Mouse (Mus musculus): ENCODE results near the gene Ifi203. TPM values are rescaled to one million over a fixed set of nuclear protein-coding genes. Genes with fewer than 3 reads are reported as not detected.
"Not testable (repeated sequence)": the region's sequence is repeated elsewhere in the genome, so short reads cannot be mapped to it uniquely, and the experiment has no call there.

Ifi203 gene
- polyA plus RNA-seq, 1 experiment from 2014 or later = 0.66 TPM

DNA sequence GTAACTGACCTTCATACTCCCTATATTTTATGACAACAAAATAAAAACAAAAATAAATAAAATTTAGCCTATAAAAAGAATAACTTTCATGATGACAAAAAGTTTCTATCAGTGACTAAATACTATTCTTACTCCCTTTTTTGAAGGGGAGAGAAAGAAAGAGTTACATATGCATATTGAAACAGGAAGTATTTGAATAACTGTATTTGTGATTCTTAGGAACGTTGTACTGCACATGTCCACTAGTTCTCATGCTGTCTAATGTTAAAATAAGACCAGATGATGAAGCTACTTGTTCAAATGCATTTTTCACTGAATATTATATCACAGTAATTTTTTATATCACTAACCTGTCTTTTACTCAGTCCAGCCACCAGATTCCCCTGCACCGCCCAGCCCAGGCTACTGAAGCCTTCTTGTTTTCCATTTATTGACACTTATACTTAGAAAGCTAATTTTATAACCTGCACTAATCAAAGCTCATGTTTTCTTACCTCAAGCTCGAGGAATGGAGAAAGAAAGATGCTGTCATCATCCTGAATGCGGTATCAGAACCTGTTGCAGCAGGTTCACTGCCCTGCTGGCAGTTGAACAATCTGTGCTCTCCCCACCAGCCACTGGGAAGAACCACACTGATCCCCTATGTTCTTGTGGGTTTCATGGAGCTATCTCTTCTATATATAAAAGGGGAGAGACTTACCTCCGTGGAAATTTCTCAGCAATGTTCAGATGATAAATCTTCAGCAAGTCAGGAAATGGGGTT lies 63.1 kb downstream of the Ifi203 start:
- not testable (repeated sequence) for H3K36me3 ChIP-seq; H3K4me3 ChIP-seq; H3K4me1 ChIP-seq; ATAC-seq (ENCODE audit: low FRiP score, low read depth); H3K27me3 ChIP-seq (replicated peaks); H3K27ac ChIP-seq; H3K9ac ChIP-seq; H3K4me2 ChIP-seq (replicated peaks); H3K9me3 ChIP-seq
- WGBS = 81% methylated on average over 5 of the region's 5 CpGs

DNA sequence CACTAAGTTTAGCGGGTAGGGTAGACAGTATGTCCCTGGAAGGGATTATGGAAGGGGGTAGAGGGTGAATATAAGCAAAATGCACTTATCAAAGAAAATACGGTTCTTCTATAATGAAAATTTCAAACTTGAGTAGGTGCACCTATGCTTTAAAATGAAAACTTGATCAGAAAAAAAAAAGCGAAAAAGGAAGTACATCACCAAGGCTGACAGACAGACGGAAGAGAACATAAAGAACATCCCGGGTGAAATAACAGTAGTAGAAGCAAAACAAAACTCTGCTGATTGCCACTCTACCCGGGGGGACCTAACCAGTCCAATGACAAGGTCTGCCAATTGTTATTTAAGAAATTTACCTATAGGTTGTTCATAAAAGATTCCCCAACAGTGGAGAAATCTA lies 64.2 kb downstream of the Ifi203 start:
- WGBS = 89% methylated on average over 6 of the region's 6 CpGs
- not testable (repeated sequence) for ATAC-seq (ENCODE audit: low FRiP score, low read depth); H3K4me2 ChIP-seq (replicated peaks)

DNA sequence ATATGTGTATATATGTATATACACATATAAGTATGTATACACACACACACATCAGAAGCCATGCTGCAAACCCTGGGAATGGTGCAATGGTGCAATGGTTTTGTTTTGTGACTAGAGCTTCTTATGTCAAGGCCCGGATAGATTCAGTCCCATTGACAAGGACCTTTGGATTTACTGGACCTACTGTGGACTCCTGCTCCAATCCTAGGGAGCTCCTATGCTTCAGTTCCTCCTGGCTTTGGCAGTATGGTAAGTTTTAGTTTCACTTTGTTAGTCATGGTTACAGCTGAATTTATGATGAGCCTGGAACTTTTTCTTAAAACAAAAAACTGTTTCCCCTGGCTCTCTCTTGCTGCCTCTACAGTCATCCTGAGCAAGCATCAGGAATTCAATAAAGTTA lies 65.3 kb downstream of the Ifi203 start:
- not testable (repeated sequence) for H3K9ac ChIP-seq; H3K4me1 ChIP-seq; H3K4me3 ChIP-seq; H3K9me3 ChIP-seq; H3K4me2 ChIP-seq (replicated peaks); H3K27ac ChIP-seq; ATAC-seq (ENCODE audit: low FRiP score, low read depth); H3K27me3 ChIP-seq (replicated peaks); H3K36me3 ChIP-seq
- 82% methylated on average over 1 of the region's 1 CpGs for WGBS

More for the DNA sequence above, 64.2 kb downstream of the Ifi203 start:
- H3K9me3 ChIP-seq; H3K36me3 ChIP-seq; H3K4me3 ChIP-seq; H3K4me1 ChIP-seq; H3K27me3 ChIP-seq (replicated peaks); H3K27ac ChIP-seq; H3K9ac ChIP-seq: not testable (repeated sequence)

Other genes starting within 250 kb of the Ifi203 start
- gene Ifi207, start 200.9 kb downstream of the Ifi203 start, polyA plus RNA-seq (2016; fragmentation: Nextera tagmentation; extraction: Ambion mirVana) = 0.34 and 0.41 TPM in 2 replicates
- 0.61 and 0.89 TPM in 2 replicates for gene Ifi204, start 175.7 kb downstream of the Ifi203 start, polyA plus RNA-seq (2016; fragmentation: Nextera tagmentation; extraction: Ambion mirVana)
- gene Ifi211, start 29.6 kb downstream of the Ifi203 start, polyA plus RNA-seq (2016; fragmentation: Nextera tagmentation; extraction: Ambion mirVana) = 0.29 and 0.45 TPM in 2 replicates
- gene Mndal, start 181 bp downstream of the Ifi203 start, polyA plus RNA-seq (2016; fragmentation: Nextera tagmentation; extraction: Ambion mirVana) = 0.70 and 1.0 TPM in 2 replicates
- not detected in 2 replicates for gene Ifi202b, start 40.1 kb upstream of the Ifi203 start, polyA plus RNA-seq (2016; fragmentation: Nextera tagmentation; extraction: Ambion mirVana)
- gene Ifi205, start 89.1 kb upstream of the Ifi203 start, polyA plus RNA-seq (2016; fragmentation: Nextera tagmentation; extraction: Ambion mirVana) = not detected in 2 replicates
- not detected in 2 replicates for gene Olfr433, start 98.0 kb upstream of the Ifi203 start, polyA plus RNA-seq (2016; fragmentation: Nextera tagmentation; extraction: Ambion mirVana)
- not detected in 2 replicates for gene Olfr432, start 106.5 kb upstream of the Ifi203 start, polyA plus RNA-seq (2016; fragmentation: Nextera tagmentation; extraction: Ambion mirVana)
- not detected in 2 replicates for gene Olfr430, start 123.9 kb upstream of the Ifi203 start, polyA plus RNA-seq (2016; fragmentation: Nextera tagmentation; extraction: Ambion mirVana)
- gene Olfr429, start 141.7 kb upstream of the Ifi203 start, polyA plus RNA-seq (2016; fragmentation: Nextera tagmentation; extraction: Ambion mirVana) = not detected in 2 replicates
- not detected in 2 replicates for gene Olfr427, start 154.2 kb upstream of the Ifi203 start, polyA plus RNA-seq (2016; fragmentation: Nextera tagmentation; extraction: Ambion mirVana)
- gene Olfr231, start 178.5 kb upstream of the Ifi203 start, polyA plus RNA-seq (2016; fragmentation: Nextera tagmentation; extraction: Ambion mirVana) = not detected in 2 replicates
- not detected in 2 replicates for gene Olfr424, start 188.8 kb upstream of the Ifi203 start, polyA plus RNA-seq (2016; fragmentation: Nextera tagmentation; extraction: Ambion mirVana)
- gene Olfr420, start 213.0 kb upstream of the Ifi203 start, polyA plus RNA-seq (2016; fragmentation: Nextera tagmentation; extraction: Ambion mirVana) = not detected in 2 replicates
- gene Spta1, start 230.1 kb upstream of the Ifi203 start, polyA plus RNA-seq (2016; fragmentation: Nextera tagmentation; extraction: Ambion mirVana) = 0.89 and 1.1 TPM in 2 replicates

All from neural tube, embryonic 12.5 days (tissue).